ENCODE assay signal across 16 mouse cellular contexts in the genomic region with DNA sequence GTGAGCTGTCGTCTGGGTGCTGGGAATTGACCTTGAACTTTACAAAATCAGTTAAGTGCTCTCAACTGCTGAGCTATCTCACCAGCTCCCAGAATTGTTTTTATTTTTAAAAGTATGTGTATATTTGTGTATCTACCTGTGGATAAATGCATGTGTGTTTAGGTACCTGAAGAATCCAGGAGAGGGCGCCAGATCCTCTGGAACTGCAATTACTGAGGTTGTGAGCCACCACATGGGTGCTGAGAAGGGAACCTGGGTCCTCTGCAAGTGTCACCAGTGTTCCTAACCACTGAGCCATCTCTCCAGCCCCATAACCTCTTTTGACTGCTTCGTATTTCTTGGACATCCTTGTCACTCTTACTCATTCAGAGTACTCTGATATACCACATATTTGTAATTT. TPM values are rescaled to one million over a fixed set of nuclear protein-coding genes. Genes with fewer than 3 reads are reported as not detected.
"Had no signal": no experiment of that assay in that cellular context is flagged by ENCODE, and none has a peak within 500 bp of the region (broad histone marks: within the 10 kb centered on the region; RNA-seq: fewer than 3 reads in every experiment).

No protein-coding gene starts in this region.

- H3K9ac ChIP-seq: limb, embryonic 12.5 days; midbrain, embryonic 13.5 days had no signal

- H3K4me2 ChIP-seq: limb, embryonic 12.5 days; midbrain, embryonic 13.5 days had no signal

- H3K27me3 ChIP-seq: midbrain, embryonic 13.5 days had no signal

- ATAC-seq: intestine, postnatal 0 days; midbrain, embryonic 13.5 days had no signal

- H3K36me3 ChIP-seq: limb, embryonic 12.5 days; midbrain, embryonic 13.5 days had no signal

- H3K27ac ChIP-seq: limb, embryonic 12.5 days; midbrain, embryonic 13.5 days had no signal

- DNase-seq: kidney, adult 8-10 months; kidney, postnatal 10 days; layer of hippocampus, adult 9-11 months; layer of hippocampus, postnatal 36 days; liver; lung, postnatal 36 days; right cerebral cortex, adult 18-20 months; thymus, adult 2 months; thymus, postnatal 25 days had no signal

- H3K4me3 ChIP-seq: limb, embryonic 12.5 days; midbrain, embryonic 13.5 days had no signal

RNA-seq across cellular contexts. Expression of gene Lmx1b, which starts 53.6 kb away (rescaled TPM):
- total RNA-seq: megakaryocyte progenitor cell, adult 5-6 weeks had no signal
- polyA plus RNA-seq: intestine, postnatal 0 days; liver, embryonic 16.5 days; lung, embryonic 16.5 days; stomach, embryonic 14.5 days had no signal
